Mouse (Mus musculus) CH12.LX (cell line): ENCODE measurements around the gene Txlng. TPM values are rescaled to one million over a fixed set of nuclear protein-coding genes. Genes with fewer than 3 reads are reported as not detected.
"Not testable (repeated sequence)": the region's sequence is repeated elsewhere in the genome, so short reads cannot be mapped to it uniquely, and the experiment has no call there.

ENCODE experiments used
- DNase-seq: peaks from one replicate; pipeline ENCODE4 v3.0.0-alpha.2; 2013; ENCODE audit errors: extremely low read depth
- H3K27ac ChIP-seq: 2 replicates; pipeline ENCODE4 v1.5.1; 2012; ENCODE audit warnings: low read depth, mild to moderate bottlenecking, control low read depth, moderate library complexity; ENCODE audit not compliant: insufficient read depth
- H3K27me3 ChIP-seq: replicated peaks from 2 replicates; pipeline ENCODE3; 2012; ENCODE audit warnings: inconsistent platforms
- H3K36me3 ChIP-seq, 2 experiments: replicated peaks in 1 of 2; 2 replicates each; pipeline versions ENCODE3 to v1.6.1; 2012; ENCODE audit warnings: inconsistent platforms in 1 of 2, low read length in 1 of 2, mild to moderate bottlenecking in 1 of 2, mixed read lengths in 1 of 2, moderate library complexity in 1 of 2; ENCODE audit not compliant: control insufficient read depth in 1 of 2, insufficient read depth in 1 of 2
- H3K4me1 ChIP-seq, 2 experiments: 2 replicates each; pipeline ENCODE4 v1.6.1; 2012; ENCODE audit warnings: inconsistent platforms in 1 of 2, moderate library complexity in 1 of 2; ENCODE audit not compliant: insufficient read depth in 2 of 2, control insufficient read depth in 1 of 2
- H3K4me2 ChIP-seq: 2 replicates; pipeline ENCODE4 v1.6.1; 2012; ENCODE audit warnings: low read depth, mild to moderate bottlenecking, control low read depth; ENCODE audit not compliant: poor library complexity, insufficient read depth, severe bottlenecking
- H3K4me3 ChIP-seq, 3 experiments: fragments of 150-350 bp in 1 of 3; sonication (generic) in 1 of 3; replicated peaks in 1 of 3; 2 replicates each; pipeline versions ENCODE3 to v1.5.1; 2011 to 2012; ENCODE audit warnings: low read depth in 2 of 3, low read length in 2 of 3, mild to moderate bottlenecking in 2 of 3, moderate library complexity in 2 of 3, control low read depth in 1 of 3, improper control_type of control experiment in 1 of 3, inconsistent platforms in 1 of 3, mixed read lengths in 1 of 3; ENCODE audit not compliant: poor library complexity in 1 of 3
- H3K79me2 ChIP-seq: replicated peaks from 2 replicates; pipeline ENCODE4 v1.6.1; 2012; ENCODE audit warnings: mild to moderate bottlenecking, moderate library complexity; ENCODE audit not compliant: control insufficient read depth, poor library complexity, insufficient read depth, severe bottlenecking; ENCODE audit errors: extremely low read depth
- H3K9ac ChIP-seq: 2 replicates; pipeline ENCODE4 v1.6.1; 2012; ENCODE audit warnings: low read depth, mild to moderate bottlenecking, control low read depth, moderate library complexity; ENCODE audit not compliant: insufficient read depth
- H3K9me3 ChIP-seq: replicated peaks from 2 replicates; pipeline ENCODE3; 2012; ENCODE audit warnings: low read length, inconsistent platforms, mixed read lengths
- BHLHE40 ChIP-seq: IDR thresholded peaks from 2 replicates; pipeline ENCODE4 v1.6.1; 2011; ENCODE audit warnings: mild to moderate bottlenecking, low read depth, low read length, improper control_type of control experiment
- CHD2 ChIP-seq: IDR thresholded peaks from 2 replicates; pipeline ENCODE4 v1.6.1; 2011; ENCODE audit warnings: low read length, improper control_type of control experiment
- CTCF ChIP-seq, 2 experiments: IDR thresholded peaks in 1 of 2; conservative IDR thresholded peaks in 1 of 2; 2 replicates each; pipeline ENCODE4 v1.5.1; 2011 to 2012; ENCODE audit warnings: low read depth in 2 of 2, low read length in 2 of 2, improper control_type of control experiment in 1 of 2, inconsistent platforms in 1 of 2, mild to moderate bottlenecking in 1 of 2, moderate library complexity in 1 of 2
- EP300 ChIP-seq: IDR thresholded peaks from 2 replicates; pipeline ENCODE4 v1.6.1; 2011; ENCODE audit warnings: low read length, improper control_type of control experiment
- ETS1 ChIP-seq: conservative IDR thresholded peaks from 2 replicates; pipeline ENCODE4 v1.6.1; 2012; ENCODE audit warnings: low read depth, mild to moderate bottlenecking, inconsistent platforms, low read length, improper control_type of control experiment, moderate library complexity
- KAT2A ChIP-seq: IDR thresholded peaks from 2 replicates; pipeline ENCODE4 v1.6.1; 2012; ENCODE audit warnings: low read length, improper control_type of control experiment, inconsistent platforms; ENCODE audit not compliant: insufficient replicate concordance
- MYC ChIP-seq: IDR thresholded peaks from 2 replicates; pipeline ENCODE4 v1.6.1; 2011; ENCODE audit warnings: low read depth, mild to moderate bottlenecking, improper control_type of control experiment, low read length
- RAD21 ChIP-seq: IDR thresholded peaks from 2 replicates; pipeline ENCODE4 v1.6.1; 2011; ENCODE audit warnings: low read depth, mild to moderate bottlenecking, low read length, improper control_type of control experiment, moderate library complexity
- SIN3A ChIP-seq: IDR thresholded peaks from 2 replicates; pipeline ENCODE4 v1.6.1; 2012; ENCODE audit warnings: low read length, improper control_type of control experiment, inconsistent platforms
- SMC3 ChIP-seq: IDR thresholded peaks from 2 replicates; pipeline ENCODE4 v1.6.1; 2011; ENCODE audit warnings: low read depth, low read length, improper control_type of control experiment
- TBP ChIP-seq: conservative IDR thresholded peaks from 2 replicates; pipeline ENCODE4 v1.6.1; 2011; ENCODE audit warnings: low read depth, low read length, improper control_type of control experiment
- dilution Hi-C: fragments of 300-500 bp; cut with MboI; formaldehyde crosslinking; loops from 2 replicates; pipeline ENCODE4 v1.14.3; 2020; ENCODE audit warnings: low sequenced_read_pairs; ENCODE audit not compliant: extremely low pct_unique_long_range_greater_than_20kb, extremely low pct_ligation_motif_present
- in situ Hi-C: fragments of 300-500 bp; cut with MboI; formaldehyde crosslinking; loops from 3 replicates; pipeline ENCODE4 v1.14.3; 2019; ENCODE audit warnings: low sequenced_read_pairs, low pct_ligation_motif_present, low pct_unique_long_range_greater_than_20kb, mixed read lengths
- polyA plus RNA-seq: library from polyadenylated mRNA; unstranded; fragments of >175 nt; gene quantifications from 2 replicates; pipeline ENCODE4 v1.2.1, GENCODE M21; 2012; ENCODE audit warnings: low read depth; ENCODE audit not compliant: insufficient read length
- total RNA-seq, 2 experiments: library from RNA; depleted of rRNA; stranded (reverse); fragments of 300-350 nt in 1 of 2; fragments of >200 nt in 1 of 2; gene quantifications; 2 replicates each; pipeline ENCODE4 v1.2.3; 2012 to 2014

Txlng gene
- total and polyA plus RNA-seq, 3 experiments, result 12.7 to 29.2 (median 22.1) TPM

GRCm38 (mm10) chrX:162828016-162828415, 1.2 kb downstream of the Txlng start:
- dilution Hi-C loops (no loop called here), in situ Hi-C loops (loop anchor here (25.0 kb wide), 1 partner anchor 91 kb away; no protein-coding TSS in a partner anchor)
- peak overlapping the region; percentile 96 for H3K4me2 ChIP-seq
- peak overlapping the region; percentile 69 to 96 (median 76) for H3K4me3 ChIP-seq
- no peaks in the 10 kb centered on the region for H3K9me3 ChIP-seq
- TF ChIP-seq CHD2 (no peak), MYC (0 out of 2 replicates have a peak, but pooled peaks have one; percentile 1), EP300 (0 out of 2 replicates have a peak, but pooled peaks have one; percentile 10)
- H3K9ac ChIP-seq, result peak overlapping the region; percentile 78
- DNase-seq, result no peak
- peaks cover 23% of the 10 kb centered on the region for H3K79me2 ChIP-seq
- no peaks in the 10 kb centered on the region for H3K27me3 ChIP-seq
- H3K4me1 ChIP-seq, result no peaks in the 10 kb centered on the region; a peak in 1 of 4 replicates
- peaks cover 0 to 8% of the 10 kb centered on the region in 2 experiments for H3K36me3 ChIP-seq
- H3K27ac ChIP-seq, result no peak overlapping the region

- H3K9me3 ChIP-seq, result no peaks in the 10 kb centered on the region
- H3K9ac ChIP-seq, result no peak overlapping the region
- H3K27me3 ChIP-seq, result no peaks in the 10 kb centered on the region
- H3K4me1 ChIP-seq, result no peaks in the 10 kb centered on the region
- H3K79me2 ChIP-seq, result no peaks in the 10 kb centered on the region
- peaks cover 20 to 40% of the 10 kb centered on the region in 2 experiments for H3K36me3 ChIP-seq
- dilution Hi-C loops (no loop called here), in situ Hi-C loops (no loop called here)
- DNase-seq, result peak; percentile 45
- no peak overlapping the region for H3K4me3 ChIP-seq
- H3K27ac ChIP-seq, result no peak overlapping the region
- TF ChIP-seq ETS1 (no peak), SMC3 (peak; percentile 40), SIN3A (no peak), KAT2A (no peak), BHLHE40 (no peak), RAD21 (peak; percentile 59), CTCF (conservative IDR thresholded peaks at IDR 0.05 in 1 of 2, IDR thresholded peaks at IDR 0.05 in 1 of 2; ENCODE audit: low read depth in 2 of 2, low read length in 2 of 2) (peak in 1 of 2 experiments; percentile 73; a peak in 2 of 4 replicates), TBP (no peak)
- no peak overlapping the region for H3K4me2 ChIP-seq
Measured at GRCm38 (mm10) chrX:162800371-162800770, 28.9 kb downstream of the Txlng start.

GRCm38 (mm10) chrX:162791392-162791791, 37.9 kb downstream of the Txlng start:
- H3K4me2 ChIP-seq, H3K9ac ChIP-seq, H3K79me2 ChIP-seq, H3K4me1 ChIP-seq, DNase-seq, H3K27ac ChIP-seq, in situ Hi-C loops, H3K27me3 ChIP-seq, H3K4me3 ChIP-seq, dilution Hi-C loops, H3K9me3 ChIP-seq: not testable (repeated sequence)
- TF ChIP-seq CTCF (conservative IDR thresholded peaks at IDR 0.05 in 1 of 2, IDR thresholded peaks at IDR 0.05 in 1 of 2; ENCODE audit: low read depth in 2 of 2, low read length in 2 of 2), result peak in 1 of 2 experiments; percentile 22; a peak in 1 of 4 replicates
- peaks cover 19 to 38% of the 10 kb centered on the region in 2 experiments for H3K36me3 ChIP-seq
